Mouse (Mus musculus) E14TG2a.4 (cell line): ENCODE results near the gene Med13.

ENCODE experiments used
- CTCF ChIP-seq: conservative IDR thresholded peaks from 2 replicates; pipeline ENCODE4 v1.5.1; 2014; ENCODE audit warnings: low read length
- NANOG ChIP-seq: IDR thresholded peaks from 2 replicates; pipeline ENCODE4 v1.6.1; 2014; ENCODE audit warnings: borderline replicate concordance, low read length, mixed read lengths

DNA sequence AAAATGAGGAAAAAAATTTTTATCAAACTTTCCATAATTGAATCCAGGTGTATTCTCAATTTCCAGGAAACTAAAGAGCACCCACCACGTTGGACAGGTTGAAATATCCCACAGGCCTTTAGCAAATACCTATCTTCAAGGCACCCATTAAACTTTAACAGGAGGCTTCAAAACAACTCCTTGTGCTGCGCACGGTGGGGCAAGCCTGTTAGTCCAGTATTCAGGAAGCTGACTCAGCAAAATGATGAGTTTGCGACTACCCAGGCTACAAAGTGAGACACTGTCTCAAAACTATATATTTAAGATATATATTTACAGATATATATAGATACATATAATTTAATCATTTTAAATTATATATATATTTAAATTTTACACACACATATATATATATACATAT, 125.0 kb downstream of the Med13 start:
- TF ChIP-seq CTCF (no peak), NANOG (no peak)
